Mouse (Mus musculus) cortical plate, adult 2 months (tissue): Measurements from ENCODE around the gene Zfp318. TPM values are rescaled to one million over a fixed set of nuclear protein-coding genes. Genes with fewer than 3 reads are reported as not detected.

Experiments used
- H3K27ac ChIP-seq: fragments of 200-500 bp; 2 replicates; pipeline ENCODE4 v1.5.1; 2012; ENCODE audit warnings: low read length, control low read depth, inconsistent platforms; ENCODE audit not compliant: insufficient read depth
- H3K4me1 ChIP-seq: fragments of 200-500 bp; 2 replicates; pipeline ENCODE4 v1.6.1; 2011; ENCODE audit warnings: low read length; ENCODE audit not compliant: control insufficient read depth, insufficient read depth
- H3K4me3 ChIP-seq: fragments of 200-500 bp; 2 replicates; pipeline ENCODE4 v1.5.1; 2011; ENCODE audit warnings: mild to moderate bottlenecking, low read length, control low read depth; ENCODE audit not compliant: insufficient read depth
- CTCF ChIP-seq: fragments of 200-500 bp; IDR thresholded peaks from 2 replicates; pipeline ENCODE4 v1.5.1; 2011; ENCODE audit warnings: mild to moderate bottlenecking, control low read depth, low read length; ENCODE audit not compliant: insufficient read depth; ENCODE audit errors: extremely low read depth
- POLR2A ChIP-seq: fragments of 200-500 bp; IDR thresholded peaks from 2 replicates; pipeline ENCODE4 v1.6.1; 2011; ENCODE audit warnings: mild to moderate bottlenecking, low read length, control low read depth; ENCODE audit not compliant: insufficient read depth; ENCODE audit errors: extremely low read depth
- polyA plus RNA-seq: library from polyadenylated mRNA; depleted of rRNA; stranded (reverse); fragments of >200 nt; gene quantifications from 2 replicates; pipeline ENCODE4 v1.2.3, GENCODE M21; 2012; rRNA removed

Gene Zfp318
- polyA plus RNA-seq, 1 experiment = 29.4 TPM

DNA sequence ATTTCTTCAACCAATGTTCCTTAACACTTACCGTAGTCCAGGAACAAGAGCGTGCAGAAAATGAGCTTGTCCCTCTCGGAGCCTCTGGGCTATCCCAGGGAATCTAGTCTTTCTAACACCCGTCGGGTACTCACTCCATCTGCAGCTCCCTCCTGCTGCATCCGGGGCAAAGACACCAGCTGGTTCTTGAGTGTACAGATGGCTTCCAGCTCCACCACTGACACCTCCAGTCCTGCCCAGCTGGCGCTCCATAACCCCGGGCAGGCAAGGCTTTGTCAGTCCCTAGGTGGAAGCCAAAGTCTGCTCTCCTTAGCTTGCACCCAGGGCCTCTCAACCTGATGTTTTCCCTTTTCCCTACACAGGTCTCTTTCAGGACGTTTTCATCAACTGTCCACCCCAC, 84.3 kb downstream of the Zfp318 start:
- H3K4me1 ChIP-seq = no peaks in the 10 kb centered on the region
- H3K4me3 ChIP-seq = no peak overlapping the region
- no peak for TF ChIP-seq CTCF
- TF ChIP-seq POLR2A = no peak
- H3K27ac ChIP-seq = no peak overlapping the region

Other genes starting within 250 kb of the Zfp318 start
- gene Rsph9, start 239.5 kb upstream of the Zfp318 start, polyA plus RNA-seq = 27.3 and 29.9 TPM in 2 replicates
- 16.0 and 17.6 TPM in 2 replicates for gene Mad2l1bp, start 230.2 kb upstream of the Zfp318 start, polyA plus RNA-seq
- gene Gtpbp2, start 222.7 kb upstream of the Zfp318 start, polyA plus RNA-seq = 161 and 187 TPM in 2 replicates
- 3.7 and 4.2 TPM in 2 replicates for gene Polh, start 181.1 kb upstream of the Zfp318 start, polyA plus RNA-seq
- 40.2 and 41.5 TPM in 2 replicates for gene Xpo5, start 180.9 kb upstream of the Zfp318 start, polyA plus RNA-seq
- gene Polr1c, start 135.7 kb upstream of the Zfp318 start, polyA plus RNA-seq = 45.4 and 47.2 TPM in 2 replicates
- 91.5 and 92.5 TPM in 2 replicates for gene Yipf3, start 135.7 kb upstream of the Zfp318 start, polyA plus RNA-seq
- gene Lrrc73, start 130.2 kb upstream of the Zfp318 start, polyA plus RNA-seq = 68.4 and 70.5 TPM in 2 replicates
- gene Tjap1, start 100.7 kb upstream of the Zfp318 start, polyA plus RNA-seq = 60.2 and 62.8 TPM in 2 replicates
- 127 and 136 TPM in 2 replicates for gene Dlk2, start 86.3 kb upstream of the Zfp318 start, polyA plus RNA-seq
- gene Abcc10, start 55.4 kb upstream of the Zfp318 start, polyA plus RNA-seq = 10.4 and 10.6 TPM in 2 replicates
- 10.2 and 12.0 TPM in 2 replicates for gene Crip3, start 45.2 kb downstream of the Zfp318 start, polyA plus RNA-seq
- 0.25 and 0.27 TPM in 2 replicates for gene Slc22a7, start 54.7 kb downstream of the Zfp318 start, polyA plus RNA-seq
- 56.2 and 57.3 TPM in 2 replicates for gene Ttbk1, start 103.9 kb downstream of the Zfp318 start, polyA plus RNA-seq
- 5.9 and 6.5 TPM in 2 replicates for gene Dnph1, start 113.0 kb downstream of the Zfp318 start, polyA plus RNA-seq
- 60.0 and 70.5 TPM in 2 replicates for gene Cul9, start 162.7 kb downstream of the Zfp318 start, polyA plus RNA-seq
- gene Srf, start 172.4 kb downstream of the Zfp318 start, polyA plus RNA-seq = 89.1 and 90.0 TPM in 2 replicates
- gene Ptk7, start 245.8 kb downstream of the Zfp318 start, polyA plus RNA-seq = 6.5 and 6.8 TPM in 2 replicates